In the genomic region with DNA sequence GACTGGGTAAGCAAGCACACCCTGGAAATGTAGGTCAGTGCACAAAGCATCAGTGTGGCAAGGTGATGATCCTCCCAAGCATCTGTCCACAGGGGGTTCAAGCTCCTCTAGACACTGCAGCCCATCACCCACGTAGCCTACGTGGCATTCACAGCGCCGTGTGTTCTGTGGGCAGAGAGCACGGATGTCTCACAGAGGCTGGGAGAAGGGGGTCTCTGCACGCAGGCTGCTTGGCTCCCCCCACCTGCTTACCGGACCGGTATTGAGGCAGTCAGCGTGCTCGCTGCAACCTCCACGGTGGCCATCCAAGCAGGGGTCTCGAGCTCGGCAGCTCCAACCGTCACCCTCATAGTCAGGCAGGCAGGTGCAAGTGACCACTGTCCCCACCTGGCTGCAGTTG, we compare ENCODE assay signal across 13 mouse cellular contexts. TPM values are rescaled to one million over a fixed set of nuclear protein-coding genes. Genes with fewer than 3 reads are reported as not detected.
A peak's percentile ranks its signal among the peaks of the same experiment; 100 is the strongest.
DNase-seq lines count a peak whose midpoint lies in the region.
"Had no signal": no experiment of that assay in that cellular context is flagged by ENCODE, and none has a peak within 500 bp of the region (broad histone marks: within the 10 kb centered on the region; RNA-seq: fewer than 3 reads in every experiment).

No protein-coding gene starts in this region.

- DNase-seq in cerebellum, adult 9-11 months: peak; percentile 13
- DNase-seq in cerebellum, adult 11 months: no peak
- DNase-seq in gastrocnemius, postnatal 36 days: peak; percentile 2 to 10
- DNase-seq in gastrocnemius, postnatal 4 days (ENCODE audit: low spot score in 2 of 2): no peak
- peak; percentile 27 for DNase-seq in retina, postnatal 1 day
- no peak for DNase-seq in retina, embryonic 14.5 days (ENCODE audit: low spot score)
- DNase-seq in c-Kit-positive CD71-positive TER-119-positive erythroid progenitor cells, embryonic 14.5 days (ENCODE audit: low spot score): no peak
- DNase-seq: adrenal gland, adult 2 months; cerebellum, adult 8-10 months; cerebellum, postnatal 25 days; gastrocnemius, postnatal 25 days; heart, postnatal 4 days; kidney, adult 8-10 months had no signal

- intact Hi-C loops in gastrocnemius, postnatal 36 days (cut with DNase I): no loop called here

RNA-seq across cellular contexts. Expression of gene Nt5dc2, which starts 10.2 kb away (rescaled TPM):
- 1 to 10 TPM; 2.2 to 2.4 TPM for total RNA-seq in gastrocnemius, postnatal 36 days (2021)
- total RNA-seq in gastrocnemius, postnatal 4 days (2021): 10 to 100 TPM; 33.9 to 35.4 TPM

RNA-seq across cellular contexts. Expression of gene Smim4, which starts 12.3 kb away (rescaled TPM):
- total RNA-seq in gastrocnemius, postnatal 36 days (2021): 10 to 100 TPM; 29.3 to 40.5 TPM
- 10 to 100 TPM; 44.1 to 49.5 TPM for total RNA-seq in gastrocnemius, postnatal 4 days (2021)

RNA-seq across cellular contexts. Expression of gene Stab1, which starts 27.4 kb away (rescaled TPM):
- 10 to 100 TPM; 15.6 to 17.7 TPM for total RNA-seq in gastrocnemius, postnatal 36 days (2021)
- 100 to 1,000 TPM in 1 of 2 experiments, 10 to 100 TPM in 1; 89.8 to 101 TPM for total RNA-seq in gastrocnemius, postnatal 4 days (2021)

Comparison
In these comparisons a context has a peak if more than half of its experiments do, and no peak if none do; other contexts are left out.
1. DNase-seq: peak in cerebellum, adult 9-11 months (single experiment), gastrocnemius, postnatal 36 days (2 of 2) and retina, postnatal 1 day (single experiment); none in cerebellum, adult 11 months (single experiment), gastrocnemius, postnatal 4 days (0 of 2), retina, embryonic 14.5 days (single experiment) and c-Kit-positive CD71-positive TER-119-positive erythroid progenitor cells, embryonic 14.5 days (single experiment).
2. RNA of gene Nt5dc2, which starts 10.2 kb away (total RNA-seq): 33.9 to 35.4 TPM in gastrocnemius, postnatal 4 days; 2.2 to 2.4 TPM in gastrocnemius, postnatal 36 days; every median in the first group is over 10 times any median in the second.
3. RNA of gene Stab1, which starts 27.4 kb away (total RNA-seq): 89.8 to 101 TPM in gastrocnemius, postnatal 4 days; 15.6 to 17.7 TPM in gastrocnemius, postnatal 36 days; every median in the first group is over 4 times any median in the second.